Mouse (Mus musculus): Measurements from ENCODE around the gene Svep1. TPM values are rescaled to one million over a fixed set of nuclear protein-coding genes. Genes with fewer than 3 reads are reported as not detected.

Gene Svep1
- polyA plus RNA-seq, 1 experiment from 2014 or later = 5.2 TPM

GRCm38 (mm10) chr4:58150301-58150700, 56.4 kb downstream of the Svep1 start:
- H3K27ac ChIP-seq (ENCODE audit: low read length) = no peak overlapping the region
- ATAC-seq = no peak
- no peaks in the 10 kb centered on the region for H3K4me1 ChIP-seq (ENCODE audit: control insufficient read depth, insufficient read depth, low read length)
- no peaks in the 10 kb centered on the region for H3K27me3 ChIP-seq (replicated peaks; ENCODE audit: control insufficient read depth, insufficient read depth, low read length)
- no peaks in the 10 kb centered on the region for H3K36me3 ChIP-seq (ENCODE audit: control insufficient read depth, insufficient read depth, low read length)
- no peak overlapping the region for H3K4me3 ChIP-seq (ENCODE audit: low read length)
- 75% methylated on average over 3 of the region's 3 CpGs for WGBS
- H3K9me3 ChIP-seq (ENCODE audit: control insufficient read depth, low read length) = no peaks in the 10 kb centered on the region
- no peak overlapping the region for H3K4me2 ChIP-seq (ENCODE audit: low read depth, low read length)
- no peak overlapping the region for H3K9ac ChIP-seq (ENCODE audit: low read depth, low read length)

- H3K36me3 ChIP-seq (ENCODE audit: control insufficient read depth, insufficient read depth, low read length) = no peaks in the 10 kb centered on the region
- no peak for ATAC-seq
- 35% methylated on average over 1 of the region's 1 CpGs for WGBS
Observed at GRCm38 (mm10) chr4:58149186-58149585, 57.5 kb downstream of the Svep1 start.

GRCm38 (mm10) chr4:58148547-58148946, 58.1 kb downstream of the Svep1 start:
- no peak overlapping the region for H3K4me2 ChIP-seq (ENCODE audit: low read depth, low read length)
- H3K36me3 ChIP-seq (ENCODE audit: control insufficient read depth, insufficient read depth, low read length) = no peaks in the 10 kb centered on the region
- H3K27me3 ChIP-seq (replicated peaks; ENCODE audit: control insufficient read depth, insufficient read depth, low read length) = no peaks in the 10 kb centered on the region
- H3K4me1 ChIP-seq (ENCODE audit: control insufficient read depth, insufficient read depth, low read length) = no peaks in the 10 kb centered on the region
- no peak overlapping the region for H3K4me3 ChIP-seq (ENCODE audit: low read length)
- H3K27ac ChIP-seq (ENCODE audit: low read length) = no peak overlapping the region
- ATAC-seq = no peak
- no peak overlapping the region for H3K9ac ChIP-seq (ENCODE audit: low read depth, low read length)
- no peaks in the 10 kb centered on the region for H3K9me3 ChIP-seq (ENCODE audit: control insufficient read depth, low read length)

More at GRCm38 (mm10) chr4:58149186-58149585, 57.5 kb downstream of the Svep1 start:
- H3K4me1 ChIP-seq (ENCODE audit: control insufficient read depth, insufficient read depth, low read length) = no peaks in the 10 kb centered on the region
- no peaks in the 10 kb centered on the region for H3K27me3 ChIP-seq (replicated peaks; ENCODE audit: control insufficient read depth, insufficient read depth, low read length)
- no peak overlapping the region for H3K4me3 ChIP-seq (ENCODE audit: low read length)
- H3K27ac ChIP-seq (ENCODE audit: low read length) = no peak overlapping the region
- no peak overlapping the region for H3K9ac ChIP-seq (ENCODE audit: low read depth, low read length)
- H3K4me2 ChIP-seq (ENCODE audit: low read depth, low read length) = no peak overlapping the region
- H3K9me3 ChIP-seq (ENCODE audit: control insufficient read depth, low read length) = no peaks in the 10 kb centered on the region

- Histone ChIP-seq H3K4me3 (ENCODE audit: low read length) (no peak overlapping the region), H3K27ac (ENCODE audit: low read length) (no peak overlapping the region), H3K36me3 (ENCODE audit: control insufficient read depth, insufficient read depth, low read length) (no peaks in the 10 kb centered on the region), H3K4me1 (ENCODE audit: control insufficient read depth, insufficient read depth, low read length) (no peaks in the 10 kb centered on the region), H3K4me2 (ENCODE audit: low read depth, low read length) (no peak overlapping the region), H3K27me3 (replicated peaks; ENCODE audit: control insufficient read depth, insufficient read depth, low read length) (no peaks in the 10 kb centered on the region), H3K9ac (ENCODE audit: low read depth, low read length) (no peak overlapping the region), H3K9me3 (ENCODE audit: control insufficient read depth, low read length) (no peaks in the 10 kb centered on the region)
- WGBS = 99% methylated on average over 2 of the region's 2 CpGs
- no peak for ATAC-seq
Observed at GRCm38 (mm10) chr4:58146676-58147075, 60.0 kb downstream of the Svep1 start.

GRCm38 (mm10) chr4:58139764-58140556, 66.7 kb downstream of the Svep1 start:
- WGBS = 83% methylated on average over 8 of the region's 8 CpGs
- Histone ChIP-seq H3K4me2 (ENCODE audit: low read depth, low read length) (no peak overlapping the region), H3K9me3 (ENCODE audit: control insufficient read depth, low read length) (no peaks in the 10 kb centered on the region), H3K9ac (ENCODE audit: low read depth, low read length) (no peak overlapping the region), H3K4me3 (ENCODE audit: low read length) (no peak overlapping the region), H3K4me1 (ENCODE audit: control insufficient read depth, insufficient read depth, low read length) (no peaks in the 10 kb centered on the region), H3K27ac (ENCODE audit: low read length) (no peak overlapping the region), H3K36me3 (ENCODE audit: control insufficient read depth, insufficient read depth, low read length) (peaks cover 3% of the 10 kb centered on the region; the same call in 1 of the 2 replicates), H3K27me3 (replicated peaks; ENCODE audit: control insufficient read depth, insufficient read depth, low read length) (no peaks in the 10 kb centered on the region)
- no peak for ATAC-seq

- H3K4me1 ChIP-seq (ENCODE audit: control insufficient read depth, insufficient read depth, low read length) = no peaks in the 10 kb centered on the region
- no peak overlapping the region for H3K27ac ChIP-seq (ENCODE audit: low read length)
- 77% methylated on average over 6 of the region's 6 CpGs for WGBS
- no peaks in the 10 kb centered on the region for H3K9me3 ChIP-seq (ENCODE audit: control insufficient read depth, low read length)
- no peak overlapping the region for H3K9ac ChIP-seq (ENCODE audit: low read depth, low read length)
- H3K4me2 ChIP-seq (ENCODE audit: low read depth, low read length) = no peak overlapping the region
- ATAC-seq = no peak
- no peak overlapping the region for H3K4me3 ChIP-seq (ENCODE audit: low read length)
- H3K36me3 ChIP-seq (ENCODE audit: control insufficient read depth, insufficient read depth, low read length) = peaks cover 3% of the 10 kb centered on the region; the same call in 1 of the 2 replicates
- H3K27me3 ChIP-seq (replicated peaks; ENCODE audit: control insufficient read depth, insufficient read depth, low read length) = no peaks in the 10 kb centered on the region
Observed at GRCm38 (mm10) chr4:58139241-58139640, 67.4 kb downstream of the Svep1 start.

GRCm38 (mm10) chr4:58133610-58134309, 72.9 kb downstream of the Svep1 start:
- Histone ChIP-seq H3K36me3 (ENCODE audit: control insufficient read depth, insufficient read depth, low read length) (peaks cover 3% of the 10 kb centered on the region; the same call in 1 of the 2 replicates), H3K9me3 (ENCODE audit: control insufficient read depth, low read length) (no peaks in the 10 kb centered on the region), H3K4me2 (ENCODE audit: low read depth, low read length) (no peak overlapping the region), H3K4me3 (ENCODE audit: low read length) (no peak overlapping the region), H3K27me3 (replicated peaks; ENCODE audit: control insufficient read depth, insufficient read depth, low read length) (no peaks in the 10 kb centered on the region), H3K27ac (ENCODE audit: low read length) (no peak overlapping the region), H3K4me1 (ENCODE audit: control insufficient read depth, insufficient read depth, low read length) (no peaks in the 10 kb centered on the region), H3K9ac (ENCODE audit: low read depth, low read length) (no peak overlapping the region)
- WGBS = 72% methylated on average over 1 of the region's 1 CpGs
- ATAC-seq = no peak

- Histone ChIP-seq H3K4me1 (ENCODE audit: control insufficient read depth, insufficient read depth, low read length) (no peaks in the 10 kb centered on the region), H3K9ac (ENCODE audit: low read depth, low read length) (no peak overlapping the region), H3K27ac (ENCODE audit: low read length) (no peak overlapping the region), H3K9me3 (ENCODE audit: control insufficient read depth, low read length) (no peaks in the 10 kb centered on the region), H3K27me3 (replicated peaks; ENCODE audit: control insufficient read depth, insufficient read depth, low read length) (no peaks in the 10 kb centered on the region), H3K4me3 (ENCODE audit: low read length) (no peak overlapping the region), H3K36me3 (ENCODE audit: control insufficient read depth, insufficient read depth, low read length) (no peaks in the 10 kb centered on the region), H3K4me2 (ENCODE audit: low read depth, low read length) (no peak overlapping the region)
- WGBS = 81% methylated on average over 4 of the region's 4 CpGs
- no peak for ATAC-seq
Observed at GRCm38 (mm10) chr4:58129844-58130243, 76.8 kb downstream of the Svep1 start.

GRCm38 (mm10) chr4:58127024-58127423, 79.6 kb downstream of the Svep1 start:
- ATAC-seq = no peak
- 92% methylated on average over 5 of the region's 5 CpGs for WGBS

More at GRCm38 (mm10) chr4:58127024-58127423, 79.6 kb downstream of the Svep1 start:
- Histone ChIP-seq H3K27ac (ENCODE audit: low read length) (no peak overlapping the region), H3K9me3 (ENCODE audit: control insufficient read depth, low read length) (no peaks in the 10 kb centered on the region), H3K4me1 (ENCODE audit: control insufficient read depth, insufficient read depth, low read length) (no peaks in the 10 kb centered on the region), H3K4me3 (ENCODE audit: low read length) (no peak overlapping the region), H3K9ac (ENCODE audit: low read depth, low read length) (no peak overlapping the region), H3K27me3 (replicated peaks; ENCODE audit: control insufficient read depth, insufficient read depth, low read length) (no peaks in the 10 kb centered on the region), H3K4me2 (ENCODE audit: low read depth, low read length) (no peak overlapping the region), H3K36me3 (ENCODE audit: control insufficient read depth, insufficient read depth, low read length) (no peaks in the 10 kb centered on the region)
